Mouse (Mus musculus) retina, adult 2 months (tissue): ENCODE measurements around the gene Banf1.
"Not testable (repeated sequence)": the region's sequence is repeated elsewhere in the genome, so short reads cannot be mapped to it uniquely, and the experiment has no call there.

Experiments used
- DNase-seq: peaks from one replicate; pipeline ENCODE4 v3.0.0-alpha.2; 2012; ENCODE audit warnings: low read depth, low spot score

The Banf1 gene

GRCm38 (mm10) chr19:5374177-5374576 lies 7.2 kb upstream of the Banf1 start:
- no peak for DNase-seq

GRCm38 (mm10) chr19:5372724-5373123 lies 5.8 kb upstream of the Banf1 start:
- DNase-seq = no peak

GRCm38 (mm10) chr19:5370932-5371331 lies 4.0 kb upstream of the Banf1 start:
- no peak for DNase-seq

GRCm38 (mm10) chr19:5367455-5367854 lies 487 bp upstream of the Banf1 start:
- no peak for DNase-seq

- peak; percentile 98 for DNase-seq
Observed at GRCm38 (mm10) chr19:5366175-5367052, 554 bp downstream of the Banf1 start, which contains the start of gene Eif1ad. TSS of gene Eif1ad (plus strand) at chr19:5366741.

- no peak for DNase-seq
Observed at GRCm38 (mm10) chr19:5365751-5366150, 1.2 kb downstream of the Banf1 start.

GRCm38 (mm10) chr19:5364124-5364523 lies 2.8 kb downstream of the Banf1 start:
- no peak for DNase-seq

- no peak for DNase-seq
Observed at GRCm38 (mm10) chr19:5362186-5362585, 4.8 kb downstream of the Banf1 start.

- DNase-seq = no peak
Observed at GRCm38 (mm10) chr19:5356080-5356479, 10.9 kb downstream of the Banf1 start.

GRCm38 (mm10) chr19:5353609-5354008 lies 13.4 kb downstream of the Banf1 start:
- DNase-seq = no peak

- DNase-seq = not testable (repeated sequence)
Observed at GRCm38 (mm10) chr19:5349502-5349873, 17.5 kb downstream of the Banf1 start, which contains the start of gene Cst6. TSS of gene Cst6 (minus strand) at chr19:5349574.

GRCm38 (mm10) chr19:5348526-5349501 lies 18.2 kb downstream of the Banf1 start:
- no peak for DNase-seq

- no peak for DNase-seq
Observed at GRCm38 (mm10) chr19:5348064-5348463, 18.9 kb downstream of the Banf1 start.

- DNase-seq = no peak
Observed at GRCm38 (mm10) chr19:5345297-5346131, 21.5 kb downstream of the Banf1 start.

GRCm38 (mm10) chr19:5341360-5341759 lies 25.6 kb downstream of the Banf1 start:
- DNase-seq = no peak

GRCm38 (mm10) chr19:5337975-5338374 lies 29.0 kb downstream of the Banf1 start:
- peak; percentile 53 for DNase-seq

GRCm38 (mm10) chr19:5335441-5335840 lies 31.5 kb downstream of the Banf1 start, which contains the start of gene Catsper1:
TSS of gene Catsper1 (plus strand) at chr19:5335741.
- no peak for DNase-seq

- no peak for DNase-seq
Observed at GRCm38 (mm10) chr19:5334741-5335140, 32.2 kb downstream of the Banf1 start.

GRCm38 (mm10) chr19:5327970-5328369 lies 39.0 kb downstream of the Banf1 start:
- no peak for DNase-seq

GRCm38 (mm10) chr19:5323801-5324200 lies 43.2 kb downstream of the Banf1 start:
- DNase-seq = no peak
